Mouse (Mus musculus) left cerebral cortex, postnatal 14 days (tissue): ENCODE measurements at regions not wholly inside any gene's neighbourhood (a gene's known extent, or its start where the extent isn't known, plus 50 kb on each side); places are given as distances from the start of the nearest gene placed in this dataset.
A peak's percentile ranks its signal among the peaks of the same experiment; 100 is the strongest.

Experiments used
- DNase-seq, 2 experiments: peaks; one replicate each; pipeline ENCODE4 v3.0.0; 2021 to 2022; ENCODE audit warnings: low spot score in 2 of 2, mixed read lengths in 1 of 2
- intact Hi-C: fragments of 180-260 bp; cut with DNase I; formaldehyde crosslinking; loops from one replicate; pipeline ENCODE4 v1.15.1; 2025

GRCm38 (mm10) chr17:52448701-52449100, 153.8 kb upstream of the Kcnh8 start:
- intact Hi-C loops, result no loop called here
- DNase-seq, result no peak

DNA sequence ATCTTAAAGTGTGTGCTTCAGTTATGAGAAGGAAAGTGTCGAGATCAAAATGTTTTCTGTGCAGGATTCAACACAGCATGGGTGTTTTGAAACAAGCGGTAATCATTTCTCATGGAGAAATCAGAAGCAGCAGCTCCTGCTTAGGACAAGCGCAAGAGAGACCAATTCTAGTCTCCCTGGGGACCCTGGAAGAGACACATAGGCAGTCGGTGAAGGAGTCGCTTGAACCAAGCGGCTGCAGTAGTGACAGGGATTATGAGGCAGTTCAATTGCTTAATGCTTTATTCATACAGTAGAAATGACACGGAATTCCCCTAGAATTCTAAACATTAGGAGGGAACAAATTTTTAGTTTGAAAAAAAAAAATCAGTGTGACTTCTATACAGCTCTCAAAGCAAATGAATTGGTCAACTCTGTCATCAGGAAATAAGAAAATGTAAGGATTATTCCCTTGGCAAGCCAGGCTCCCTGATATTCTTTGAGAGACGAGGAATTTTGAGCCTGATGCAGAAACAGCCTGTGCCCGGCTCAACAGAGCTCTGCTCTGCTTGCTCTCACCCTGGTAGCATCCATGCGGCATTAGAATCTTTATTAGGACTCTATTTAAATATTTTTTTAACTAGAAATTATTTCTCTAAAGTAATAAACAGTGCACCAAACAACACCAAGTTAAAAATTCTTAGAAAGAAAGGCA, 143.1 kb upstream of the Kcnh8 start:
- DNase-seq, result no peak
- intact Hi-C loops, result no loop called here

GRCm38 (mm10) chr17:52459997-52460387, 142.5 kb upstream of the Kcnh8 start:
- intact Hi-C loops, result loop anchor here (5.0 kb wide), 1 partner anchor 1648 kb away; no protein-coding TSS in a partner anchor
- no peak for DNase-seq

DNA sequence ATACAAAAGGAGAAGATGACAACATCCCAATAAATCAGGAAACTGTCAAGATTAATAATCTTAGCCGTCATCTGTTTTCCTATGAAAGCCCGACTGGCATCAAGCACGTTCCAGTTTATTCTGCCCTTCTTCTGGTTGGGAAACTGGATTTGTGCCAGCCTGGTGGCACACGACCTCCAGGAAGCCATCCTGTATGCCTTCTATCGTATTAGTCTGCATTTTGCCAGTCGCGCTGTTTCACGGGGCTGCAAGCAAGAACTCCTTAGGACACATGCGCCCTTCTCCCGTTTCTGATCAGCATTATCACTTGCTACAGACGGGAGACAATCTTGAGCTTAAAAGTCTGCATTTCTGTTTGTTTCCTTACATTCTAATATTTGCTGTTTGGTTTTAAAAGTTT, 141.2 kb upstream of the Kcnh8 start:
- DNase-seq, result no peak
- intact Hi-C loops, result loop anchor here (5.0 kb wide), 1 partner anchor 1649 kb away; no protein-coding TSS in a partner anchor

DNA sequence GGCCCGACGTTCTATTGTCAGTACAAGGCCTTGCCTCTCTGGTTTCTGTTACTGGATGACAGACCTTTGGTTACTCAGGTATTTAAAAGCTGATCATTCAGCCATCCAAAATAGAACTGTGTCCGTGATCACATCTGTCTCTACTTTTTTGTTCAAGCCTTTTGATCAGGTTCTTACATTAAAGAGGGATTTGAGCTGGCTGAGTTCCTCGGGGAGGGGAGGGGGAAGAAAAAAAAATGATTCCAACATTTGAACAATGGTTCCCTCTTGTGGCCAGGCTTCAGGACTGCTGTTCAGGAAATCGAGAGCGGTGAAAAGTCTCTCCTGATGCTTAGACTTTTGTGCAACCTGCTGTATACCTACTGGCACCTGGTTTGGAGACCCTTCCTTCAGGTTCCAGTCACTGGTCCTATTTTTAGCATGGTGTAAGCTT, 140.8 kb upstream of the Kcnh8 start:
- intact Hi-C loops, result loop anchor here (5.0 kb wide), 1 partner anchor 1649 kb away; no protein-coding TSS in a partner anchor

DNA sequence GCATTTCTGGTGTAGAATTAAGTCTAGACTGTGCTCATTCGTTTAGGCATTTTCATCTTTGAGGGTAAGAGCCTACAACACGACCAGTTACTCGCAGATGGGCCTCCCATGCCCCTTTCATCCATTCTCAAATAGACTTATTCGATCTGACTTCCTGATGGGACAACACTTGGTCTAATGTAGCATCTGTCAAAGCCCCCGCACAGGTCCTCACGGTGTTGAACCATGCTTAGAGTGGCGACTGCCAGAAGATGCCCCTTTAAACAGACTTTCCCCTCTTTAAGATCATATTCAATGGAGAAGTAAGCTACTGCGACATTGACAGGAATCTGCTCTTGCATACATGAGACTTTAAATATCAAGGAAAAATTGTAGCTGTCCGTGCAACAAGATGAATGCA, 140.1 kb upstream of the Kcnh8 start:
- no peak for DNase-seq
- intact Hi-C loops, result loop anchor here (5.0 kb wide), 1 partner anchor 1650 kb away; no protein-coding TSS in a partner anchor

More for the DNA sequence above, 140.8 kb upstream of the Kcnh8 start:
- peak; percentile 79 to 84 for DNase-seq

- DNase-seq, result no peak
- intact Hi-C loops, result no loop called here
These were observed 134.0 kb upstream of the Kcnh8 start for GRCm38 (mm10) chr17:52468464-52468863.

DNA sequence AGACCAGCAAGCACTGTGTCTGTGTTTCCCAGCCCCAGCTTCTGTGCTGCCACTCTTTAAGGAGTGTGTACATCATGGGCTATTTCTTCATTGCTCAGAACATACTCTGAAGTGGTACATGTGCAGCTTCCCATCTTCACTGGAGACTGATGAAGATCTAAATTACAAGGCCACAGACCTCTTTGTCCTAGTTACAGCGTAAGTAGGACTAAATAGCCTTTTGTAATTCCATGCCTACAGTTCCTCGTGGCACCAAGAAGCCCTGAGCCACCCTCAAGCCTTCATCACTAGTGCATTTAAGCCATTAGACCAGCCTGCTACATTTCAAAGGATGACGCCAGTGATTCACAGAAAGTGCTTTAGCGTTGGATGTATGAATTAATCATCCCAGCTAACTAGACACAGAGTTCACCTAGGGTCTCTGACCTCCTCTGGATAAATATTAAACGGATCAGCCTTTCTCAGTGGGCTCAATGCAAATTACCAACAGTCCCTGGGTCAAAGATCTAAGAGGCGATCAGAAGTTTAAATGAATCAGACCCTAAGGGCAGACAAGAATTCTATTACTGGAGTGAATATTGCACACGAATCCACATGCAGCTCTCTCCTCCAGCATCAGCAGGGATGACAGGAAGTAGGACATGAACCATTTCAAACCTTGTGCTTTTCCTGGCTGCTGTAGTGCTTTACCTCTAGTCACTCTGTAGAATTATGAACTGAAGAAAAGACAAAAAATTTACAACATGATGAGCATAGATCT, 123.0 kb upstream of the Kcnh8 start:
- intact Hi-C loops, result no loop called here
- no peak for DNase-seq

DNA sequence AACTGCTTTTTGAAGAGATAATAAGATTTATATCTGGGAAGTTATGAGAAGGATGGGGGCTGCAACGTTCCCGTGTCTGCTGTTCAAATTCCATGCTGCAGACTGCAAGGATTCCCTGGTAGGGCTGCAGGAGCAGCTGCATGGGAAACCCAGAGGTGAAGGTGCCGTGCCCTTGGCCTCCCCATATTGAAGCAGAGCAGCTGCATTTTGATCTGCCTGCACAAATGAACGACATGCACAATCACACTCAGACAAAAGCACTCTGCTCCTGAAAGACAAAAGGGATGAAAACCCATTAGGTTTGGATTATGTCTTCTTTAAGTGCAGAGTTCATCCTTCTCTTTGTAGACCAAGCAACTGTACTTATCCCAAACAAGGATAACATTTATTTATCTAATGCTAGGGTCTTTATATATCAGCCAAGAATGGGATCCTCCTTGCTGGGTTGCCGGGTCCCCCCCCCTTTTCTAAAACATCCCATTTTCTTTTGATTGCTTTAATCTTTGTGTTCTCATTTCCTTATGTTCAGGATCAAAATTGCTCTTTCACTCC, 122.3 kb upstream of the Kcnh8 start:
- intact Hi-C loops, result no loop called here
- no peak for DNase-seq

DNA sequence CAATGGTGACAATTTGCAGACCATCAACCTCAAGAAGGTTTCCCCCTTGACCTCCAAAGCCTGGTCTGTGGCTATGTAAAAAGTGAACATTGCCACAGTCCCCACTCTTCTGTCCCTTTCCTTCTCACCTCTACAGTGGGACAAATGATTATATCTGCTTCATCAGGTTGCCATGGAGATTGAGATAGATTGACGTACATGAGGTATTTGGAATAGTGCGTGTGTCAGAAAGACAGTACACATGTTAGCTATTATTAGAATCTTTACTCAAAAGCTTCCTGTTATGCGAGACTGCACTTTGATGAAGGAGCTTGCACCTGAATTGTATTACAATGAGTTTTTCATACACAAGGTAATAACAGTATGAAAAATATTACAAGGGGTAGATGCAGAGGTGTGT, 95.7 kb upstream of the Kcnh8 start:
- DNase-seq, result no peak
- intact Hi-C loops, result no loop called here

GRCm38 (mm10) chr17:52530260-52530659, 72.2 kb upstream of the Kcnh8 start:
- intact Hi-C loops, result no loop called here
- no peak for DNase-seq
